Mouse (Mus musculus) forebrain, embryonic 11.5 days (tissue): ENCODE results near the gene Scp2d1. TPM values are rescaled to one million over a fixed set of nuclear protein-coding genes. Genes with fewer than 3 reads are reported as not detected.

Source experiments
- ATAC-seq: fragments of 200-750 bp; cut with Nextera tagmentation; replicated peaks from 2 replicates; pipeline ENCODE4 v1.8.0; 2017; ENCODE audit warnings: moderate TSS enrichment; ENCODE audit not compliant: low FRiP score
- DNase-seq: peaks from one replicate; pipeline ENCODE4 v3.0.0-alpha.2; 2017; ENCODE audit warnings: low spot score
- H3K27ac ChIP-seq: fragments of 300-500 bp; sonication (generic); 2 replicates; pipeline ENCODE4 v1.5.1; 2014; ENCODE audit warnings: low read depth, low read length
- H3K27me3 ChIP-seq: fragments of 300-500 bp; sonication (generic); 2 replicates; pipeline ENCODE4 v1.6.1; 2014; ENCODE audit warnings: mild to moderate bottlenecking, low read length, mixed read lengths; ENCODE audit not compliant: control insufficient read depth, insufficient read depth
- H3K36me3 ChIP-seq: fragments of 300-500 bp; sonication (generic); 2 replicates; pipeline ENCODE4 v1.6.1; 2014; ENCODE audit warnings: mild to moderate bottlenecking, low read length, moderate library complexity, mixed read lengths; ENCODE audit not compliant: control insufficient read depth, insufficient read depth
- H3K4me1 ChIP-seq: fragments of 300-500 bp; sonication (generic); replicated peaks from 2 replicates; pipeline ENCODE4 v1.6.1; 2014; ENCODE audit warnings: low read length, mixed read lengths; ENCODE audit not compliant: control insufficient read depth, insufficient read depth
- H3K4me2 ChIP-seq: fragments of 300-500 bp; sonication (generic); 2 replicates; pipeline ENCODE4 v1.6.1; 2014; ENCODE audit warnings: low read depth, mild to moderate bottlenecking, low read length, moderate library complexity, mixed read lengths; ENCODE audit not compliant: severe bottlenecking
- H3K4me3 ChIP-seq: fragments of 300-500 bp; sonication (generic); 2 replicates; pipeline ENCODE4 v1.5.1; 2014; ENCODE audit warnings: low read depth, low read length
- H3K9ac ChIP-seq: fragments of 300-500 bp; sonication (generic); 2 replicates; pipeline ENCODE4 v1.6.1; 2014; ENCODE audit warnings: low read length
- H3K9me3 ChIP-seq: fragments of 300-500 bp; sonication (generic); 2 replicates; pipeline ENCODE4 v1.6.1; 2016; ENCODE audit warnings: low read length, mixed read lengths; ENCODE audit not compliant: control insufficient read depth
- WGBS: fragments of 180-500 bp; shearing (Covaris S2); extraction: QIAGEN DNeasy Blood & Tissue Kit; methylation state at CpG from one replicate; pipeline ENCODE4 v1.1.7; 2014; 5-methylcytosine and 5-hydroxymethylcytosine counted together
- polyA plus RNA-seq: library from polyadenylated mRNA; unstranded; fragments of >200 nt; fragmentation: Nextera tagmentation; extraction: Ambion mirVana; gene quantifications from 2 replicates; pipeline ENCODE4 v1.2.1, GENCODE M21; 2014

The Scp2d1 gene
- polyA plus RNA-seq, 1 experiment from 2014 or later = not detected

DNA sequence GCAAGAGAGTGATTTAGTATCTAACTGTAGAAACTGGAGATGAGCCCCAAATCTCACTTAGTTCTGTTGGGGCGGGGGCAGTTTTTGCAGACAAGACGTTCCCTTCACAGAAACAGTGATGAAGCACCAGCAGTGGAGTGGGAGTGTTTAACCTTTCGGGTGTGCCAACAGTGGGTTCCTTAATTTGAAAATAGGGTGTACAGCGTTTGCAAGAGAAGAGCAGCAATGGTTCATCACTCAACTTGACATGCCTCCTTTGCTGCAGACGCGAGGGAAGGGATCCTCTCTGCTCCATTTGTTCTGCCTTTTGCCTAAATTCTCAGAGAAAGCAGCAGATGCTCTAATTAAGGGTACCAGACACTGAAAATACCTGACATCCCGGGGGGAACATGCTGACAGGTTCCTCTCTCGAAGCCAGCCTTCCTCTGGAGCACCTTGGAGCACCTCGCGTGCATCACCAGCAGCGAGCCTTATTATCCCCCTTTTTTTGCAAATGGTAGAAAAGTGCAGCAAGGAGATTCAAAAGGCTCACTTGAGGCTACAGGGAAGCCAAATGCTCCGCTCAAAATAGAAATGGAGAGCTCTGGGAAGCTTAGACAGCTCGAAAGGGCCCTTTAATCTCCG is 31.7 kb upstream of the Scp2d1 start:
- Histone ChIP-seq H3K27ac (no peak overlapping the region), H3K9me3 (no peaks in the 10 kb centered on the region), H3K9ac (no peak overlapping the region), H3K4me2 (no peak overlapping the region), H3K36me3 (no peaks in the 10 kb centered on the region), H3K27me3 (no peaks in the 10 kb centered on the region), H3K4me3 (no peak overlapping the region), H3K4me1 (no peaks in the 10 kb centered on the region)
- 88% methylated on average over 14 of the region's 14 CpGs for WGBS
- DNase-seq (no peak), ATAC-seq (no peak)

DNA sequence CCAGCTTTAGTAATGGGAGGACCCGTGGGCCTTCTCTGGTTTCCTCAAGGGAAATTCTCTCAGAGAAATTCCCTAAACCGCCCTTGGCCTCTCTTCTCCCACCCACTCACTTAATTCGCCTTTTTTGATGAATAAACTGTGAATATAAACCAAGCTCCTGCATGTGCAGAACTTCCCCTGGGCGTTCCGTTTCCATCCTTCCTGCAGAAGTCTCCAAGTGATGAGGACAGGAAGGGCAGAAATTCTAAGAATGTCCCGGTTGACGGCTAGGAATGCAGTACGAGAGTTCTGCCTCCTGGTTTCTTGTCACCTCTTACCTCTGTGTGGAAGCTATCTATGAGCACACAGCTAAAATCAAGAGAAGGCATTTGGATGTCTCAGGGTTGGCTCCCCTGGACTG is 25.9 kb upstream of the Scp2d1 start:
- DNase-seq = no peak
- no peaks in the 10 kb centered on the region for H3K36me3 ChIP-seq
- H3K9me3 ChIP-seq = no peaks in the 10 kb centered on the region
- H3K4me2 ChIP-seq = no peak overlapping the region
- 80% methylated on average over 8 of the region's 8 CpGs for WGBS
- no peaks in the 10 kb centered on the region for H3K4me1 ChIP-seq
- no peak overlapping the region for H3K27ac ChIP-seq
- no peaks in the 10 kb centered on the region for H3K27me3 ChIP-seq
- no peak overlapping the region for H3K9ac ChIP-seq
- no peak overlapping the region for H3K4me3 ChIP-seq
- no peak for ATAC-seq

DNA sequence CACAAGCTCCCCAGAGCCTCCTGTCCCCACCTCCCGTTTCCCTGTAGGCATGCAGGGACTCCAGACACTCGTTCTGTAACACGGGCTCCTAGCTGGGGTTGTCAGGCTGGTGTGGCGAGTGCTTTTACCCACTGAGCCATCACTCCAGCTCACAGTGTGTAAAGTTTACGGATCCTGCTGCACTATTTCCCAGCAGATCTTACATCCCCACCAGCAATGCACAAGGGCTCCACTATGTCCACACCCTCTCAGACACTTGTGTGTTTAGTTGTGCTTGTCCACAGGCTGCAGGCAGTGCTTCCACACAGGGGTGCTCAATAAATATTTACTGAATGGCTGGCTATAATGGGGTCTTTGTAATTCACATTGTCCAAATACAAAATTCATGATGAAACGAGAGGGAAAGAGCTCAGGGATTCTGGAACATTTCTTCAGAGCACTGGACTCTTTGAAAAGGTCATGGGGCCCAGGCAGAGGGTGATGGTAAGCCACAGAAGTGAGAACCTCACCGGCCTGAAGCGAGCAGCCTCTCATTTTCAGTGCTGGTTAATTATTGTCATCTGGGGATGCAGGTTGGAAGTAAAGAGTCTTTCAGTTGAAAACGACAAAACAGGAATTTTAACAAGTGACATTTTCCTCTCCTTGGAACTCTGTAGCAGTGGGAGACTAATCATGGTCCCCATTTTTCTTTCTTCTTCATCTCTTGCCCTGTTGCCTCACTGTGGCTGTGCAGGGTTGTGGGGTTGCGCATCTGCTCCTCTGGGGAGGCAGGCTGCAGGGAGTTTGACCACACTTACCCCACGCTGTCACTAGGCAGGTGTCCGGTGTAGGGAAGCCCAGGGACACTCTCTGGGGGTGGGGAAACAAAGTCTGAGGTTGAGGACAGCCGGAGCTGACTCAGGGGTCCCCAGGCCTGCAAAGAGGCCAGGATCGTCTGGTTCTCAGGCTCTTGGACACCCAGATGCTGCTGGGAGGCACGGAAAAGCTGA is 15.4 kb upstream of the Scp2d1 start:
- DNase-seq (no peak), ATAC-seq (no peak; the same call in 1 of the 2 replicates)
- H3K4me1 ChIP-seq = no peaks in the 10 kb centered on the region
- H3K9ac ChIP-seq = no peak overlapping the region
- no peak overlapping the region for H3K4me3 ChIP-seq
- no peak overlapping the region for H3K27ac ChIP-seq
- H3K36me3 ChIP-seq = no peaks in the 10 kb centered on the region
- no peaks in the 10 kb centered on the region for H3K9me3 ChIP-seq
- no peak overlapping the region for H3K4me2 ChIP-seq
- WGBS = 61% methylated on average over 15 of the region's 15 CpGs
- no peaks in the 10 kb centered on the region for H3K27me3 ChIP-seq

DNA sequence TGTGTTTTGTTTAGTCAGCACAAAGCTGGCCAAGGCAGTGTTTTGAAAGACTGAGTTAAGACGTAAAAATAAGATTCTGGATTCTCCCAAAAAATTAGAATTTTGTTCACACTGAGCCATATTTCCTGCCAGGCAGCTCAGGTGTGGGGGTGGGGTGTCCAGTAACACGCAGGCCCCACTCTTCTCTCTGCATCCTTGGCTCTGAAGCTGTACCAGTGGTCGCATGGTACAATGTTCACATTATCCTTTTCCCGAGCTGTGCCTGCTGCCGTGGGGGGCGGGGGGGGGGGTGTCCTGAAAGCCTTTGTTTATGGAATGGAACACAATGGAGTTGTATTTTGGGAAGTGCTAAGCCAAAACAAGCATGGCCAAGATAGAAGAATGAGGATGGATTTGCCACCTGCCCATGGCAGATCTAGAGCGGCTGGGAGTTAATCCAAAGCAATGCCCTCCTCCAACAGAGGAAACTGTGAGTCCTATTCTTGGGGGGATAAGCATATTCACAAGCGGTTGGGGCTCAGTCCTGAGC is 5.1 kb downstream of the Scp2d1 start:
- Histone ChIP-seq H3K4me3 (no peak overlapping the region), H3K36me3 (no peaks in the 10 kb centered on the region), H3K4me2 (no peak overlapping the region), H3K27ac (no peak overlapping the region), H3K4me1 (no peaks in the 10 kb centered on the region), H3K27me3 (no peaks in the 10 kb centered on the region), H3K9me3 (no peaks in the 10 kb centered on the region), H3K9ac (no peak overlapping the region)
- WGBS = 80% methylated on average over 8 of the region's 8 CpGs
- ATAC-seq = no peak
- DNase-seq = no peak

DNA sequence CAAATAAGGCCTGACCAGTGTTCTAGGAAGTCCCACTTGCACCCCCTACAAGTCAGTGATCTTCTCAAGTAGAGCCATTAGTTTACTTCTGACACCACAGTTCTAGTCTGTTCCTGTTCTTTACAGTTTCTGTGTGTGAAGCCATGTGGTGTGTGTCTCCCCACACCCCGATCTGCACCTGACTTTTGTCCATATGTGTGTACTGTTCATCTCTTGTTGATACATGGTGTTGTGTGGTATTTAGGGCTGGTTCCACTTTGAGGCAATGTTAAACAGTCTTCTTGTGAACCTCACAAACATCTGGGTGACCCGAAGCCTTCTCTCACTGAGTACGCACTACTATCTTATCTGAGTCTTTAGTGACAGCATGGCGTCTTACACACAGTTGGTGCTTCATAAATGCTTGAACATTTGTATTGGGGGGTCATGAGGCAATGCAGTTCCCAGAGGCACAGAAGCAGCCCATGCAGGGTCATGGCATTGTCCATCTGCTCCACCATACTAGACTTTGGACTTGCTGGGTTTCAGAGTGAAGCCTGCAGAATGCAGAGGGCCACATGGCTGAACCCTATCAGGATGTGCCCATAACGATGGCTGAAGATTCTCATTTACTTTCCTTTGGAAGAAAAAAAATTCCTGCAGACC is 13.3 kb downstream of the Scp2d1 start:
- Histone ChIP-seq H3K36me3 (no peaks in the 10 kb centered on the region), H3K4me3 (no peak overlapping the region), H3K27me3 (no peaks in the 10 kb centered on the region), H3K27ac (no peak overlapping the region), H3K9me3 (no peaks in the 10 kb centered on the region), H3K4me1 (no peaks in the 10 kb centered on the region), H3K4me2 (no peak overlapping the region), H3K9ac (no peak overlapping the region)
- ATAC-seq (no peak), DNase-seq (no peak)
- WGBS = 89% methylated on average over 5 of the region's 5 CpGs

DNA sequence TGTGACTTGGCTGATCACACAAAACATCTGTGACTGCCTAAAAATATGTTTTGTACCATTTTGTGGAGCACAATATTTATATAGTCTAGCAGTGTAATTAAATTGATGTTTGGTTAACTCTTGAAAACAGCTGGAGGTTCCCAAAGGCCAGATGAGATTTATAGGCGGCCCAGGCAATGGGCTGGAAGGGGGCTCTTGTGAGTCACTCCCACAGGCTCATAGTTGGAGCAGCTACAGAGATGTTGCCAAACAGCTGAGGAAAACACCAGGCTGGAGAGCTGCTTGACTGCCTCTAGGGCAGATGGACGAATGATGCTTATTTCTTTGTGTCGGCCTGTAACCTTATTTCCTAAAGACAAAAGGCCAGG is 13.8 kb downstream of the Scp2d1 start:
- Histone ChIP-seq H3K27ac (no peak overlapping the region), H3K36me3 (no peaks in the 10 kb centered on the region), H3K9me3 (no peaks in the 10 kb centered on the region), H3K4me2 (no peak overlapping the region), H3K9ac (no peak overlapping the region), H3K4me3 (no peak overlapping the region), H3K27me3 (no peaks in the 10 kb centered on the region), H3K4me1 (no peaks in the 10 kb centered on the region)
- no peak for ATAC-seq
- no peak for DNase-seq
- 77% methylated on average over 3 of the region's 3 CpGs for WGBS

DNA sequence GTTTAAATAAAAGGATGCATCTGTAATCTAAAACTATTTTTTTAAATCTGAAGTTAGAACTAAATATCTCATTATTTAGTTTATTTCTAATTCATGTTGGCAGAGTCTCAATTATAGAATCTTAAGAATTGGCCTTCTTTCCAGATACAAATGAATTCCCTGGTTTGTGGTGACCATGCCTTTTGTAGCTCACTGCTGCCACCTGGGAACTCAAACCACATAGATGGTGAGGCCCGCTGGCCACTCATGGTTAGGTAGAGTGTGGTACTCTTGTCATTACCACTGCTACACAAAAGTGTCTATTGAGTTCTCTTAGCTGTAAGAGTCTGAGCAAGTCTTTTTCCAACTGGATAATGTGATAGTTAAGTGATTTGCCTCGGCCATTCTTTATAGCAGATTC is 45.4 kb downstream of the Scp2d1 start:
- H3K4me2 ChIP-seq = no peak overlapping the region
- H3K27ac ChIP-seq = no peak overlapping the region
- H3K9ac ChIP-seq = no peak overlapping the region
- H3K9me3 ChIP-seq = no peaks in the 10 kb centered on the region
- H3K27me3 ChIP-seq = no peaks in the 10 kb centered on the region
- H3K4me3 ChIP-seq = no peak overlapping the region
- H3K4me1 ChIP-seq = no peaks in the 10 kb centered on the region
- H3K36me3 ChIP-seq = no peaks in the 10 kb centered on the region
- ATAC-seq = no peak
- DNase-seq = no peak
- 82% methylated on average over 2 of the region's 2 CpGs for WGBS
